Mouse (Mus musculus): ENCODE measurements around the gene Plcg2. TPM values are rescaled to one million over a fixed set of nuclear protein-coding genes. Genes with fewer than 3 reads are reported as not detected.
A peak's percentile ranks its signal among the peaks of the same experiment; 100 is the strongest.

Gene Plcg2
- total RNA-seq, 2 experiments from 2014 or later, result 0.53 to 0.93 TPM

DNA sequence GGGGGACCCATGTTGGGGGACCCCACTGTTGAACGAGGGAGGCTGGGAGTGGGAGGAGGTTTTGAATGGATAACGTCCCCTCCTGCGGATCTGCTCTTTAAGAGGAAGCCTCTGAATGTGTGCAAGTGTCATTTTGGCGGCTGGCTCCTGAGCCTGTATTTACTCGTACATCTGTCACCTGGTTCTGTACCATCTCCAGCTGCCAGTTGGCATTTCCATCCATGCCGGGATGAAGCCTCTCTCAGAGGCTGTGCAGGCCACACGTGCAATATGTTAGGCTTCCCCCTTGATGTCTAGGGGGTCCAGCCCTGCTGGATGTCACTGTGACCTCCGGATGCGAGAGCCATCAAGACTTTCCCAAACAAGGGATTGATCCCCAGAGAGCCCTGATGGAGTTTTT is 129.0 kb downstream of the Plcg2 start:
- no peak for DNase-seq (ENCODE audit: low spot score)

DNA sequence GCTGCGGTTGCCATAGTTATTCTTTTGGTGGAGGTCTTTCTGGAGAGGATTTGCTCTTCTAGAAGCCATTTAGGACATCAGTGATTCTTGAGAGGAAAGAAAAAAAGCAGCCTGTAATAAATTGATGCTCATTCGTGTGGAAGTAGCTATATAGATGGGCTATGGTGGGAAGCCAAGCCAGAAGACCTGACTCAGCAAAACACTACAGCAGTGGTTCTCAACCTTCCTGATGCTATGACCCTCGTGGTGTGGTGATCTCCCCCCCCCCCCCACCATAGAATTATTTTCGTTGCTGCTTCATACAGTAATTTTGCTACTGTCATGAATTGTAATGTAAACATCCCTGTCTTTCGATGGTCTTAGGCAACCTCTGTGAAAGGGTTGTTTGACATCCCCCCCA is 134.4 kb downstream of the Plcg2 start:
- DNase-seq (ENCODE audit: low spot score), result no peak

DNA sequence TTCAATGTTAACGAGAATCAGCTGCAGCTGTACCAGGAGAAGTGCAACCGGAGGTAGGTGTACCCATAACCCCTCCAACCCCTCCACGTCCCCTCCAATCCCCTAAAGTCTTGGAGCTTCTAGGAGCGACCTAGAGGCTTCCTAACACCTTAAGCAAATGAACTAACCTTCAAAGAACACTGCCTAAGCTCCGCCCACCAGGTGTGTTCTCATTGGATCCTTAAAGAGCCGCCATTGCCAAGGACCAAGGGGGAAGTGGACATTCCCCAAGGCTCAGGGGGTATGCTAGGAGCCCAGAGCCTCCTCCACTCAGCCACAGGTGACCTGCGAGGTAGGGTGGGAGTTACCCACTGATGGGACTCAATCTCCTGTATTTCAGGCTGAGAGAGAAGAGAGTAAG is 136.3 kb downstream of the Plcg2 start:
- DNase-seq (ENCODE audit: low spot score), result no peak

DNA sequence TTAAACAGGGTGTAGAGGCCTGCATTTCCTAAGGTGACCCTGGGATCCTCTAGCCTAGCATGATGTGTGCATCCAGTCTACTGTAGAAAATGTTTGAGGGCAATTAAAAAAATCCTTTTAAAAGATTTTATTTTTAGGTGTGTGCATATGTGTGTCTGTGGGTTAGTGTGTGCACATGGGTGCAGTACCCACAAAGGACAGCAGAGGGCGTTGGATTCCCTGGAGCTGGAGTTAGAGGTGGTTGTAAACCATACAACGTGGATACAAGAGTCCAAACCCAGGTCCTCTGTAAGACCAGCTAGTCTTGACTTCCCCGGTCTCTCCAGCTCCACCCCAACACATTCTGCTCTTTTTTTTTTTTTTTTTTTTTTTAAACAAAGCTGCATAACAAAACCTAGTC is 139.4 kb downstream of the Plcg2 start:
- no peak for DNase-seq (ENCODE audit: low spot score)

DNA sequence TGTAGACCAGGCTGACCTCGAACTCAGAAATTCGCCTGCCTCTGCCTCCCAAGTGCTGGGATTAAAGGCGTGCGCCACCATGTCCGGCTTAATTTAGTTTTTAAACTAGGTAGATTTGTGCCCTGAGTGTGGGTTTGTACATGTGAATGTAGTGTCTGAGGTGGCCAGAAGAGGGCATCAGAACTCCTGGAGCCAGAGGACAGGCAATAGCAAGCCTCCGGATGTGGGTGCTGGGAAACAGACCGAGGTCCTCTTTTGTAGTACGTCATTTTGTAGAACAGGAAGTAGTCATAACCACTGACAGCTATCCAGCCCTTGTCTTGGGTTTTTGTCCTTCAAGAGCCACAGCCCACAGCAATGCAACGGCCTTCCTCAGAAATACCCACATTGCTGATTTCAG is 141.5 kb downstream of the Plcg2 start:
- no peak for DNase-seq (ENCODE audit: low spot score)

DNA sequence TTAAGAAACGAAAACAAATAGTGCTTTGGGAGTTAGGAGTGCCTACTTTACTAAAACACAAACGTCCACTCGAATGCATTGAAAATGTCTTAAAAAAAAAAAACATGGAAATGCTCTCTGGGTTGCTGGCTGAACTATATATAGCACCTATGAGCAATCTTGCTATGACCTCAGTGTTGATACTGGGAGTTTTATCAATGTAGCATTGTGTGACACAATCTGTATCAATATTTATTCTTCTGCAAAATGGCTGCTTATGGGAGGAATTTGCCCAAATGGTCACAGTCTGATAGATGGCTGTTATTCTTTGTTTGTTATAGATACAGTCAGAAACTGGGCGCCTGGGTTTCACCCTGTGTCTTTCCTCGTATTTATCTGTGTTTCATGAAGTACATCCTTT is 147.4 kb downstream of the Plcg2 start:
- DNase-seq (ENCODE audit: low spot score), result no peak

DNA sequence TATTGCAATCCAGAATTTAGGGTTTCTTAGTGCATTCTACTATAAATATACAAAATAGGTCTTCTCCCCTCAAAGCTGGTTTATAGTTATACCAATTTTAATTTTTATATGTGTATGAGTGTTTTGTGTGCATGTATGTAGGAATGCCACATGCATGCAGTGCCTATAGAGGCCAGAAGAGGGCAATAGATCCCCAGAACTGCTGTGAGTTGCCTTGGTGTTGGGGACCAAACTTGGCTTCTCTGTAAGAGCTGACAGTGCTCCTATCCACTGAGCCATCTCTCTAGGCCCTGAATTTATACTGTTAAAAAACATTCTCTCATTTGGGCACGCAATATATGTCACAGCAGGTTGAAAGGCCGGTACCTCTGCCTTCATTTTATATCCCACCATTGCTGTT is 147.9 kb downstream of the Plcg2 start:
- no peak for DNase-seq (ENCODE audit: low spot score)

DNA sequence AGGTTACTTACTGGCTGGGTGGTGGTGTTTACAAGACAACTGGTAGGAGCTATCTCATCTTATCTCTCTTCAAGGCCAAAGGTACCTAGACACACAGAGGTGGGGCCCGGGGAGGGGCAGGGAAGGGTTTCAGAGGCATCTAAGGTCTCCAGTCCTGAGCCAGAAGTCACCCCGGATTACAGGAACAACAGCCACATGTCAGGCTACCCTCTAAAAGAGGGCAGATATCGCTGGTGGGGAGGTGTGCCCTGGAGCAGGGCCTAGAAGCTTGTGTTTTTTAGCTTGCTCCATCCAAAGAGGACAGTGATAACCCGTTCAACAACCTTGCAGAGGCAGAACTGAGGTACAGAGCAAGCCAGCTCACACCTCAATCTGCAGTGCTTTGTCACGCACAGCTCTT is 148.3 kb downstream of the Plcg2 start:
- no peak for DNase-seq (ENCODE audit: low spot score)

DNA sequence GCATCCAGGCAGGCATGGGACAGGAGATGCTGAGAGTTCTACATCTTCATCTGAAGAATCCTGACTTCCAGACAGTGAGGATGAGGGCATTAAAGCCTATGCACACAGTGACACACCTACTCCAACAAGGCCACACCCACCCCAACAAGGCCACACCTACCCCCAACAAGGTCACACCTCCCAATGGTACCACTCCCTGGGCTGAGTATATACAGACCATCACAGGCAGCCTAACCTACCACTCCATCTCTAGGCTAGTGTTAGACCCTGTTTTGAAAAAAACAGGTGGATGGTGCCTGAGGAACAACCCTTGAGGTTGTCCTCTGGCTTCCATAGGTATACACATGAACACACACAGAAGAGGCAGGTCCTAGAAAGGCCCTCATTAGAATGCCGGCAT is 154.2 kb downstream of the Plcg2 start:
- DNase-seq (ENCODE audit: low spot score), result no peak

DNA sequence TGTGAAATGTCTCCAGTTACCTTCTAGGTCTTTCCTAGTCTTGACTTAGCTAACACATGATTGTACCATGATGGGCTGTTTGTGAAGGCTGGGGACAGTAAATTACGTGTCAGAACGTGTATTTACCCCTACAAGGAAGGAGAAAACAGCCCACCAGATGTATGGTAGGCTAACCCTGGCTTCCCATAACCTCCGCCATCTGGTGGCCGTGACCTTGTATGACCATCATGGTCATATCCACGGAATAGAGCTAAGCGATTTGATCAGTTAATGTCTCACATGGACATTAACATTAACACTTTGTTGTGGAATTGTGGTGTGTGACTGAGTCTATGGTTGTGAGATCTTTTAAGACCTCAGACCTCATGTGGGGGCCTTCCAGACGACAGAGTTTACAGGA is 160.9 kb downstream of the Plcg2 start:
- no peak for DNase-seq (ENCODE audit: low spot score)

DNA sequence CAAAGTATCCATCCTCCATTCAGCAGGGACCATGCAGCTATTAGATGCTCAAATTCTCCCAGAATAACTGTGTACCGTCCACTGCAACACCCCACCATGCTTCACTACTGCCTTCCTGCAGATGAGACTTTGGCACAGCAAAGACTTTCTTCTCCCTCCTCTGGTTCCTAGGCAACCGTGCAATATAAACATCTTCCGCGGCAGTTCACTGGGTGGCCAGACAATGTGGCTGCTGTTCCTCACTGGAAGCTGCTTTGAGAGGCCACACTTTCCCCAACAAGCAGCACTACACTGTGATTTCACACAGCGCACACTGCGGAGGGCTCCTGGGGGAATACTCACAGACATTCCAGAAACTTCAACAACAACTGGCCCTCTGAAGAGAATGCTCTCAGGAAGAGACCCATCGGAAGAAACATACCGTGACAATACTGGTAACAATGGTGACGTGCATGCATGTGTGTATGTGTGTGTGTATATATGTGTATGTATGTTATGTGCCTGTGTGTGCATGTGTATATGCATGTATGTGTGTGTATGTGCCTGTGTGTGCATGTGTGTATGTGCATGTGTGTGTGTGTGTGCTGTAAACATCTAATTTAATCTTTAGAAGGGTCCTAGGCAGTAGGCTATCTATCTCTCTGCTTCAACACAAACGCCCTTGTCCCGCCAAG is 162.4 kb downstream of the Plcg2 start:
- DNase-seq (ENCODE audit: low spot score), result no peak

DNA sequence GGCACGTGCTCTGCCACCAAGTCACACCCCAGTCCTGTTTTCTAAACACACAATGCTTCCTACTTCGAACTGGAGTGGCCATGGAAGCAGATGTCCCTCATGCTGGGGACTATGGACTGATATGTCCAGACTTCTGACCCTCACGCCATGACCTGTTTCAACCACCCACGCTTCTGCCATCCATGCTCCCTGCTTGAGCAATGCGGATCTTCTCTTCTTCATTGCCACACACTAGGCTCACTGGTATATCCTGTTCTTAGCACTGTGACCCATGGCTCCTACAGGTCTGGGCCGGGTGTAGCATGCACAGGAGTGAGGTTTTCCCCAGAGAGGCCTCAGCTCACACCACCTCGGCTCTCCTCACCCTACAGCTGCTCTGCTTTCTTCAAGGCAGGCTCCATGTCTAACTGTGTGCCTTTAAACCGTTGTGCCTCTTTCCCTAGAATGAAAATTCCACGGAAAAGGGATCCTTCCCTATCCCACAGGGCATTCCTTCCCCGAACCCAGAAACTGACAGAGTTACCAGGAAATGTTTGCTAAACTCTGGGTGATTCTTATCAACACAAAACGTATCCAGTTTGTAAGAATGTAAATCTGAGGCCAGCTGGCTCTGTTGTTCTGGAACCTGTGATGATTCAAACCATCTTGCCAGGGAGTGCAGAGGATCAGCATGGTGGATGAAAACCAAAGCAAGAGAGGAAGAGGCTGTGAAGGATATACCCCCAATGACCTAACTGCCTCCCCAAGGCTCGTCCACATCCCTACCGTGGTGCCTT is 169.4 kb downstream of the Plcg2 start:
- DNase-seq (ENCODE audit: low spot score), result no peak

DNA sequence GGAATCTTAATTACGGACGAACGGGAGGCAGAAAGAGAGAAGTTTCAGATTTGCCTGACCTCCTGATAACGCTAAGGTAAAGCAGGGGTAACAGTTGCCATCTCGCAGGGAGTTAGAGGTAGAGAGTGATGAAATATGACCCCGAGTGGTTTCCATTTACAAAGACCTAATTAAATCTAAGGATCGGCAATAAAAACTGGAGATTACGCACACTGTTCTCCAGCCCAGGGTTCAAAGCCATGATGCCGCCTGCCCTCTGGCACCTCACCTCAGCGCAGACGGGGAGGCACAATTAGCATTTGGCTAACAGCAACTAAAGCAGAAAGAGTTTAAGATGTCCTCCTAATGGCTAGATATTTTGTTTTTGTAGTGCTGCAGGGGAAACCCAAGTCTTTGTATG is 172.4 kb downstream of the Plcg2 start:
- DNase-seq (ENCODE audit: low spot score), result no peak

DNA sequence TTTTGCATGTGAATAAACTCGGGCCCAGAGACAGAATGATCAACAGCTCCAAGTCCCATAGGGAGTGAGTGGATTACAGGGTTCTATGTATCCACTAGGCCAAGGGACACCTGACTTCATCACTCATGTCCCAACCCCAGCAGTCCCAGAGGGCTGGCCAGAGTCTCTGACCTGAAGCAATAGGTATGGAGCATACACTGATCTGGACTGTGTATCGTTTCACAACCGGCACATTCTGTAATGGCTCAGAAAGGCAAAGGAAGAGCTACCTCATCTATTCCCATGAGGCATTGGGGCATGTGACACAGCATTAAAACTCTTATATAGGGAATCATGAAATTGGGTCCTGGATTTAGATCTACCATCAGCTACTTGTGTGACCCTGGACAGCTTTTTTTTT is 174.5 kb downstream of the Plcg2 start:
- DNase-seq (ENCODE audit: low spot score), result no peak

DNA sequence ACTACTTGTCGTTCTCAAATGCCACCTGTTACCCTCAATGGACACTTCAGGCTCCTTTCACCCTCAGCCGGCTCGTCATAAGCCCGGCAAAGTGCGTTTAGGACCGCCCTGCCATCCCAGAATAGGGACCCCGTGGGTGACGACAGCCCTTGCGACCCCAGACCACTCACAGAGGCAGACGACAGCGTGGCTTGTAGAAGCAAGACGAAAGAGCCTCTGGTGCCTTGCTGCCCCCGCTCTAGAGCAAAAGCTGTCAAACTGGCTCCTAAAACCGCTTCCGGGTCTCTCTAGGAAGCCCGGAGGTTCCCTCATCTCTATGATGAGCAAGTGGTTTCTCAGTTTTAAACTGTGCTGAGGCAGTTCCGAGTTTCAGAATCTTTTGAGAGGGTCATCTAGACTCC is 175.3 kb downstream of the Plcg2 start, which contains the start of gene Sdr42e1:
Sdr42e1 (minus strand) TSS at position 260 of the 401 bp plus-strand sequence.
- DNase-seq (ENCODE audit: low spot score), result peak; percentile 14

DNA sequence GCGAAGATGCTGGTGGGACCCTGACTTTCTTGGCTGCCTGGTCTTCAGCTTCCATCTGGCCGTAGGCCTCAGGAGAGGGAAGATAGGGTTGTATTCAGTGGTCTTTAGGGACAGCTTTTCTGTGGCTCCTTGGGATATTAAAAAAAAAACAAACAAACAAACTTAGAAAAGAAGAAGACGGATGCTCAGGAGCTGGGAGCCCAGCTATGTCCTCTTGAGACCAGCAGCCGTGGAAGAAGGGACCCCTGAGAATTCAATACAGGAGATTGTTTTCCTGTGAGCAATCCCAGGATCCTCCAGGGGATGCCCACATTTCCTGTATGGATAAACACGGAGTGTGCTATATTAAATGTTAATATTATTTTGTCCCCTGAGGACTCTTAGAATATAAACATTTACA is 177.1 kb downstream of the Plcg2 start:
- DNase-seq (ENCODE audit: low spot score), result no peak

DNA sequence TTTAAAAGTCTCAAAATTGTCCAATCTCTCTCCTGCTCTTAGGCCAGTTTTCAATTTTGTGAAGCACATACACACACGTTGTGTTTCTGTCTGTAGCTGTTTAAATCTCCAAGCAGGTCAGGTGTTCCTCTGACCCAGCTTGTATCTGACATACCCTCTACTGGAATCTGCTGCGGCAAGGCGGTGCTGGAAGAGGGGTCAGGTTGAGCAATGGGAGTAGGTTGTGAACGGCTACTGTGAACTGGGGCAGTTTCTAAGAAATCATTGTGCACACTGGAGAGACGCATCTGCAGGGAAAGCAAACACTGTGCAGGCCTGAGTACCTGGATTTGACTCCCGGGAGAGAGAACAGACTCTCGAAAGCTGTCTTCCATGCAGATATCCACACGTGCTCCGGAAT is 178.4 kb downstream of the Plcg2 start:
- DNase-seq (ENCODE audit: low spot score), result no peak

DNA sequence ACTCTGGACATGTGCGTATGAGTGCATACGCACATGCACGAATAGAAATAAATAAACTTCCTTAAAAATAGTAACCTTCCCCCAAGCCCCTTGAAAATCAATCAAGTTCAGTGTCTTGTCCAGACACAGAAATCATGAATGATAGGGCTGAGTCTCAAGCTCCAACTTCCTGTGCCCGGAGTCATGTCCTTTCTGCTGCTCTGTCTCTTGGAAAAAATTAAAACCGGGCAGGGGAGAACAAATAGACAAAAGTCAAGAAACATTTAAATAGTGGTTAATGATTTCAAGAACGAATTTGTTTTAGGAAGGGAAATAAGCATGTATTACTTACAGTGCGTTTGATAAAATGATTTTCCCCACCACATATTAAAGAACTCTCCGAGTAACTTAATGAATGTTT is 178.9 kb downstream of the Plcg2 start:
- no peak for DNase-seq (ENCODE audit: low spot score)

DNA sequence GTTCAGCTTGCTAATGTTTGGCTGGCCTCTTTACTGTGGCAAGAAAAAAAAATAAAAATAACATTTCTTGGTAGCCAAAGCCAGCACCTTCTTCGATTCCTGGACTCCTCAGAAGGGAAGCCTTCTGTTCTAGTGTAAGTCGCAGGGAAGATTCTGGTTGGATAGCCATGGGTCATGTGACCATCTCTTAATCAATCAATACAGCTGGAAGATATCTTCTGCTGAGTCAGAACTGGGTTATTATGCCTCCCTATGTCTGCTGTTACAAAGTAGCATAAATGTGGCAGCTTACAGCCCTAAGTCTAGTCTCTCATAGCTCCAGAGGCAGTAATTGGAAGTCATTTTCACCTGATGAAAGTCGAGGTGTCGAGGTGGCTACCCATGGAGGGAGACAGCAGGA is 180.6 kb downstream of the Plcg2 start:
- no peak for DNase-seq (ENCODE audit: low spot score)

DNA sequence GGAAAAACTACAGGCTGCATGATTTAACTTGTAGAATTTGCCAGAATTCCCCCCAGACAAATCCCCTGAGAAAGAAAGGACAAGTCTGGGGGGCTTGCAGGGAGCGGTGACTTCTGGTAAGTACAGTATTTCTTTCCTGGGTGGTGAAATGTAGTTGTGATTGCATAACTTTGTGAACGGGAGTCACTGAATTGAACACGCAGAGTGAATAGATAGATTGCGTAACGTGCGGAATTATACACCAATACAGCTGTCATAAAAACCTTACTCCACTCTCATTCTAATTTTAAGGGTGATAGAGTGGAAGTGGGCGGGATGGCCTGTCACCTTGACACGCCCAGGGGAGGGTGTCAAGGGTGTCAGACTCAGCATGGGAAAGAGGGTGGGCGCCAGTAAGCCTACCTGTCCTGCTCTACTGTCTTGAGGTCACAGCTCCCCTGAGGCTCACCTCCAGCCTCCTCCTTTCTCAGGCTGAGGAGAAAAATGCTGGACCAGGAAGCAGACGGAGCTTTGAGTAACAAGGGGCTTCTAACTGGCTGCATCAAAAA is 185.9 kb downstream of the Plcg2 start:
- DNase-seq (ENCODE audit: low spot score), result no peak

DNA sequence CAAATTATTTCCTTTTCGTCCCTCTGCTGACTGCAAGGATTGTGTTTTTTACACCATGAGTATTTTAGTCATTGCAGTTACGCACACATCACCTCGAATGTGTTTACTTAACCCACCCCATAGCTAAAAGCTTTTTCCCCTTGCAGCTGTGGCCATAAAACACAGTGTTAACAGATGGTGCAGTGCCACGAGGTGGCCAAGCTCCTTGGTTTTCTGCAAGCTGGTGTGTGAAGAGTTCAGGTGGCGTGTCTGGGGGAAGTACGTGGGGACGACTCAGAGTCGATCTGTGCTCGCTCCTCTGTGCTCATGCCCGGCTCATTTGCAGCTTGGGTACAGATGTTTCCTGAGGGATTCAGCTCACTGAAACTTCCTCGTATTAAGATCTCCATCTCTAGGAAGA is 186.4 kb downstream of the Plcg2 start:
- no peak for DNase-seq (ENCODE audit: low spot score)

Measured in gastrocnemius, adult 18-20 months (tissue).